Mouse (Mus musculus): Measurements from ENCODE around the gene Tnip1.
"Not testable (repeated sequence)": the region's sequence is repeated elsewhere in the genome, so short reads cannot be mapped to it uniquely, and the experiment has no call there.

Gene Tnip1

DNA sequence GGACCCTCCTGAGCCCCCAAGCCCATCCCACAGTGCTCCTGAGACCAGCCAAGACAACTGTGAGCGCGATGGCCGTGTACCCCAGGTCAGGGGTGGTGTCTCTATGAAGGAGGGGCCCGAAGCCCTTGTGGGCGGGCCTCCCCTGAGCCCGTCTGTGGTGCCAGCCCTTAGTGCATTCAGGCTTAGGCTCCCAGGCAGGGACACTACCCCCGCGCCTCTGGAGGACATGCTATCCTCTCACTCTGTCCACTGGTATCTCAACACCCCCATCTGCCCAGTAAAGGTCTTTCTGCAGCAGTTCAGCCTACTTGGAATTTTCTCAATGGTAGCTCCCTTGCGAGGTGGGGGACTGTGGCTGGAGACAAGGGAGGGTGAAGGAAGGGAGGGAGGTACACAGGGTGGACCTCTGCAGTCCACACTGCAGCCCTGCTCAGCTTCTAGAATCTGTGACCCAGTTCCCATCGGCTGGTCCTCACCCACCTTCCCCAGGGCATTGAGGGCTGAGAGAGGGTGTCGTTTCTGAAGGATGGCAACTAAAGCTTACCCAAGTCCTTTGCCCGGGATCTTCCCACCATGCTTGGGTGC, 52.5 kb downstream of the Tnip1 start:
- DNase-seq (ENCODE audit: inconsistent ontology term): no peak

- no peak for DNase-seq (ENCODE audit: inconsistent ontology term)
Measured at GRCm38 (mm10) chr11:54909273-54909672, 53.4 kb downstream of the Tnip1 start.

- no peak for DNase-seq (ENCODE audit: inconsistent ontology term)
Measured at GRCm38 (mm10) chr11:54907259-54907658, 55.5 kb downstream of the Tnip1 start.

DNA sequence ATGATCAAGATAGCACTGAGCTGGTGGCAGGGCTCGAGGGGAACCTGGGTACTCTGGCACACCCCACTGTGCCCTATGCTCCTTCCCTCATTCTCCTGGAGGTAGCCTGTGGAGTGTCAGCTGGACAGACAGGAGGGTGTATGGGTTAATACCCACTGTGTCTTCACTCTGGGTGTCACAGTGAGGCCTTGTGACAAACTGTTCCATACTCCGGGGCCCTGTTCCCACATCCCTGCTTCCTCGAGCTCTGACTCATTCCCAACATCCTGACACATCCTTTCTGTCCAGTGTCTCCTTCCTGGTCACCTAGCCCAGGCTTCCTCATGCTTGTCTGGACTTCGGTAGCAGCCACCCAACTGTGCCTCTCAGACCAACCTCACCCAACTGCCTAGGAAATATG, 56.3 kb downstream of the Tnip1 start:
- no peak for DNase-seq (ENCODE audit: inconsistent ontology term)

DNA sequence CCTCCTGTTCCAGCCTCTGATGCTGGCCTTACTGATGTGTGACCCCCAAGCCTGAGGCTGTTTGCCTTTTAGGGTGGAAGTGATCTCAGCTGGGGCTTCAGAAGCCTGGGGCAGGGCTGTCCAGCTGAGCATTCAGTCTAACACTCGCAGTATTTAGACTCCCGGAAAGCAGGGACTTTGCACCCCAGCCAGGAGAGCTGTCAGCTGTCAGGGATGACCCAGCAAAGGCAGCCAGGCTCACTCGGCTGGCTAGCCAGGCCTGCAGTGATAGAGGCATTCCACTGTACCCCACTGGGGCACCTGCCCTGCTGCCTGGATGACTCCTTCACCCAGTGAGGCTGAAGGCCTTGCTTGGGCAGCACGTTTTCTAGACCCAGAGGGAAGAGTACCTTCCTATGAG, 56.8 kb downstream of the Tnip1 start:
- DNase-seq (ENCODE audit: inconsistent ontology term): no peak

DNA sequence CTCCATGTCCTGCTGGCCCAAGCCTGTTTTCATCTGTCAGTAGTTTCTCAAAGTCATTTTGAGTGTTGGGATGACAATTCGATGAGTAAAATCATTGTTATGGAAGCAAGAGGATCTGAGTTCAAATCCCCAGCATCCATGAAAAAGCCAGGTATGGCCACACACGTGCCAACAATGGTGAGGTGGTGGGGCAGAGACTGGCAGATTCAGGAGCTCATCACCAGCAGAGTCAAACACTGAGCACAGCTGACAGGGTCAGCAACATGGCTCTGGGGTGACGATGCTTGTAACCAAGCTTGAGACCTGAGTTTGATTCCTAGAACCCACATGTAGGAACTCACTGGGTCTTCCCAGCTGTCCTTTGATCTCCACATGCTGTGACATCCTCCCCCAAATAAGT, 57.6 kb downstream of the Tnip1 start:
- no peak for DNase-seq (ENCODE audit: inconsistent ontology term)

DNA sequence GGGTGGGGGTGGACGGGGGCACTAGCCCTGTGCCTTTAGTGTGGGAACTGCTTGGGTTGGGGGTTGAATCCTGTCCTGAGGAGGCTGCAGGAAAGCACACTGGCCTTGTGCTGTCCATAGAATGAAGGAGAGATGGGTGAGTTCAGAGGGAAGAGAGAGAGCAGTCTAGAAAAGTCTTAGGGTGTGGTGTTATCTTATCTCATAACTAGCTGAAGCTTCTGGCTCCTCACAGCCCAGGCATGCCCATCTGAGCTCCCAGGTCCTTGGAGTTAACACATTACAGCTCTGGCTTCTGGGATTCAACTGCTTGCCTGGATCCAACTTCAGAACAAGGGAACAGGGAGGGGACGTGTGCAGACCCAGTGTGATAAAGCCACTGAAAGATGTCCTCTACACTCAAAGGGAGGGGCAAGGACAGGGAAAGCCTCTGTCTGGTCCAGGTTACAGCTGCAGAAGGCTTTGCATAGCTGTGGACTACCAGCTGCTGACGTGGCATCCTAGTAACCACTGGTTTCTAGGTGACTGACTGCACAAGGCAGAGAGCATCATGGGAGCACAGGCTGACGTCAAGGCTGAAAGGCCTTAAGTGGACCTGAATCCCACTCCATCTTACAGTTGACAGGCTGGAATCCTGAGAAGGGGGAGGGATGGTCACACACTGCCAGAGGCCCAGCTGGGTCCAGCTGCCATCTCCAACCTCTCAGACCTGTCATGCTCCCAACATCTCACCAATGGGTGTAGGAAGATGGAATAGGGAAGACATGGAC, 58.6 kb downstream of the Tnip1 start:
- DNase-seq (ENCODE audit: inconsistent ontology term): no peak

DNA sequence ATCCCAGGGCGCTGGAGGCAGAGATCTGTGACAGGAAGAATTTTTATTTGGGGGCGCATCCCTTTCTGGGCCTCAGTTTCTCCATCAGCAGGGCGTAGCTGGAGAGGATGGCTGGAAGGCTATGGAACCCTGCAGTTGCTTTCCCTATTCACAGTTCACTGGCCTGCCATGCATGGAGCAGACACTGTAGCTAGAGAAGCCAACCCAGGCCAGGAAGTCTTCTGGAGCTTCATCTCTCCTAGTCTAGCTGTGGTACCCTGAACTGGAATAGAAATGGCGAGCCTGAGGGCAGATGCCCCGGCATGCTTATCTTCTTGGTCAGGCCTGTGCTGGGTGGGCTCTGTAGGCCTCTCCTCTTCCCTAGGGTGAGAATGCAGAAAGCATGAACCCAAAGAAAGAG, 59.4 kb downstream of the Tnip1 start:
- DNase-seq (ENCODE audit: inconsistent ontology term): no peak

DNA sequence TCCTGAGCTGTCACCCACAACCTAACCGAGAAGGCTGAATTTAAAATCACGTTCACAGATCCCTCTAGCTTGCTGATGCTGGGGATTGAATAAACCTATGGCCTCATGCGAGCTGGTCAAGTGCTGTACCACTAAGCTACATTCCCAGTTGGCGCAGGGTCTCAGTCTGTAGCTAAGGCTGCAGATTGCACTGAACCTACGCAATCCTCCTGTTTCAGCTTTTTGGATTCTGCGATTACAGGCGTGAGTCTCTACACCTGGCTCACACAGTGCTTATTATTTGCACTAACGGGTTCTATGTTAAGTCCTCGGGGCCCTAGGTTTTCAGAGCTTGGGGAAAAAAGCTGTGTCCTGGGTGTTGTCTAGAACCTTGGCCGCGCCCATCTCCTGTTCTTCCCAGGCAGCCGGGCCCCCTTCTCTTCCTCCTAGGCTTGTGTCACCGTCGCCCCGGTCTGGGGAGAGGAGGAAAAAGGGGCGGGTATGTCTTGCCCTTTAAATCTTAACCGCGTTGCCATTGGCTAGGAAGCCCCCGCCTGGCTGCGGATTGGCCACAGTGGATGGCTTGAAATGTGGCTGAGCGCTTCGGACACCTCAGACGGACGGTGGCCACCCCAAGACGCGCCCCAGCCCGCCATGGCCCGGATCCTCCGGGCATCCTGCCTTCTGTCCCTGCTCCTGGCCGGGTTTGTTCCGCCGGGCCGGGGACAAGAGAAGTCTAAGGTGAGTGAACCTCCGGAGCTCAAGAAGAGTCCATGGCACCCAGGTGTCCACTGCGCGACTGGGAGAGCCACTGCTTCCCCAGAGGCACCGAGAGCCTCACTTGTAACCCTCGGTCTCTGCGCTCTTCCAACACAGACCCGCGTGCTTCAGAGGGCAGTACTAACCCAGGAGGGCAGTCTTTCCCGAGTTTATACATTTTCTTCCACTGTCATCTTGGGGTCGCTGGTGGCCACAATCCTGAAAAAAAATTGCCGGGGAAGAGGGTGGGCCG, 60.1 kb downstream of the Tnip1 start, which contains the start of gene Gpx3:
Gene Gpx3 (plus strand): TSS at position 121 of the 991 bp plus-strand sequence.
- DNase-seq (ENCODE audit: inconsistent ontology term): peak; percentile 77

GRCm38 (mm10) chr11:54899657-54900056, 63.1 kb downstream of the Tnip1 start:
- no peak for DNase-seq (ENCODE audit: inconsistent ontology term)

DNA sequence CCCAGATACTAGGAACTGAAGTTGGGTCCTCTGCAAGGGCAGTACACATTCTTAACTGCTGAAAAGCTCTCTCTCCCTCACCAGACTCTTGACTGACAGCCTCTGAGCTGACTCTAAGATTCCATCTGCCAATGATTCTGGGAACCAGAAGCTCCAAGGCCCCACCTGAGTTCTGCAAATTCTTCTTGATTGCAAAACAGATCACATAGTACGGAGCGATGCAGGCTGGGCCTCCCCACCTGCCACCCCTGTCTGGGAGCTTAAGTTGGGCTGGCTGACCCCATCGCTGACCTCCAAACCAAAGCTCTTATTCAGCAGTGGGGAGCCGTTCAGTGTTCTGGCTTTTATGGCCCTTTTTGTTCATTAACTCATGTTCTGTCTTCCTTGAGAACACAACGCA, 65.2 kb downstream of the Tnip1 start:
- DNase-seq (ENCODE audit: inconsistent ontology term): no peak

GRCm38 (mm10) chr11:54896646-54897045, 66.1 kb downstream of the Tnip1 start:
- DNase-seq (ENCODE audit: inconsistent ontology term): not testable (repeated sequence)

GRCm38 (mm10) chr11:54894589-54894988, 68.1 kb downstream of the Tnip1 start:
- DNase-seq (ENCODE audit: inconsistent ontology term): no peak

DNA sequence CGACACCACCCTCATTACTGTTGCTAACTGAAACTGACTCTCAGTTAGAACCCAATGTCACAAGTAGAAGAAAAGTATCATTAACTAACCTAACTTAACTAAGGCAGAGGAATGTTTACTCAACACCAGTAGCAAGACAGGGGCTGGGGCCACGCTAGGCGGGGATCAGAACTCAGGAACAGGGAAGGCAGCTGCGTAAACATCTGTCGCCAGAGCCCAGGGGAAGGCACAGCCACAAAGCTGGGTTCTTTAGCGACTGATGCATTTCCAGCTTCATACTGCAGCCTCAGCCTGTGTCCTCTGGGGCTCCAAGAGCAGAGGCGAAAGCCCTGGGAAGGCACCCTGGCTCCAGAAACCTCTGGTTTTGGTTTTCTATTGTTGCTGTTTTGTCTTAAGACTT, 70.6 kb downstream of the Tnip1 start:
- DNase-seq (ENCODE audit: inconsistent ontology term): no peak

DNA sequence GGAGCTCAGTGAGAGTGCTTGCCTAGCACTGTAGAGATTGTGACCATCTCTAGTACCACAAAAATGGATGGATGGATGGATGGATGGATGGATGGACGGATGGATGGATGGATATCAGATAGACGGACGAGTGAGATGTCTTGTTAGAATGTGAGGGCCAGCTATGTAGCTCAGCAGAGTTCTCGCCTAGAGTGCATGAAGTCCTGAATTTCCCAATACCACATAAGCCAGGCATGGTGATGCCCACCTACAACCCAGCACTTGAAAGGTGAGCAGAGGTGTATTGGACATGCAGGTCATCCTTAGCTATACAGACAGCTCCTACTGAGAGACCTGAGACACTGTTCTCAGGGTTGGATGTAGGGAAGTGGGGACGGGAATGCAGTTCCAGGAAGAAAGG, 71.4 kb downstream of the Tnip1 start:
- DNase-seq (ENCODE audit: inconsistent ontology term): no peak

DNA sequence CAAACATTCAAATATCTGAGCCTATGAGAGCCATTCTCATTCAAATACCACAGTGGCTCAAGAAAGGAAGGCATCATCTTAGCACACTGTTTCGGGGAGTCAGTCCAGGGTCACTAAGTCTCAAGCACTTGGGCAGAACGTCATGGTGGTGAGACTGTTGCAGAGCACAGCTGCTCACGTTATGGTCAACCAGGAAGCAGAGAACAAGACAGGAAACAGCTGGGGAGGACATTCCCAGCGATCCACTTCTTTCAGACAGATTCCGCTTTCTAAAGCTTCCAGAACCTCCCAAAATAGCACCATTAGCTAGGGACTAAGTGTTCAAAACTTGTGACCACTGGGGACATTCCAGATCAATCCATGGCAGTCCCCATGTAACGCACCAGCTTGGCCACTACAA, 74.8 kb downstream of the Tnip1 start:
- DNase-seq (ENCODE audit: inconsistent ontology term): no peak

- DNase-seq (ENCODE audit: inconsistent ontology term): no peak
Measured at GRCm38 (mm10) chr11:54885406-54885805, 77.3 kb downstream of the Tnip1 start.

DNA sequence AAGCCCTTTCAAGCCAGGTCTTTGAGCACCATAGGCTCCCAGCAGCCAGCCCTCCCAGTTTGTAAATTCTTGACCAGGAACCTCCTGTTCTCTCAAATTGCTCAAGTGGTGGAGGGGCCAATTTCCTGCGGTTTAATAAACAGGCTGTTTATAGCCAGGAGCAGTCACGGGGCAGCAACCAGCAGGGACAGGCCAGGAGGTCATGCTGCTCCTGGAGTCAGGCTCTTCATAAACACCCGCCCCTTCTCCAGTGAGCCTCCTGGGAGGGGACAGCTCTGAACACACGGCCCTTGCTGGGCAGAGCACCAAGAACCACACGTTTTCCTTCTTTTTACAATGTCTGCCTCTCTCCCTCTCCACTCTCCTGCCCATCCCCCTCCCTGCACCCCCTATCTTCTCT, 77.8 kb downstream of the Tnip1 start:
- no peak for DNase-seq (ENCODE audit: inconsistent ontology term)

GRCm38 (mm10) chr11:54884197-54884828, 78.4 kb downstream of the Tnip1 start:
- no peak for DNase-seq (ENCODE audit: inconsistent ontology term)

DNA sequence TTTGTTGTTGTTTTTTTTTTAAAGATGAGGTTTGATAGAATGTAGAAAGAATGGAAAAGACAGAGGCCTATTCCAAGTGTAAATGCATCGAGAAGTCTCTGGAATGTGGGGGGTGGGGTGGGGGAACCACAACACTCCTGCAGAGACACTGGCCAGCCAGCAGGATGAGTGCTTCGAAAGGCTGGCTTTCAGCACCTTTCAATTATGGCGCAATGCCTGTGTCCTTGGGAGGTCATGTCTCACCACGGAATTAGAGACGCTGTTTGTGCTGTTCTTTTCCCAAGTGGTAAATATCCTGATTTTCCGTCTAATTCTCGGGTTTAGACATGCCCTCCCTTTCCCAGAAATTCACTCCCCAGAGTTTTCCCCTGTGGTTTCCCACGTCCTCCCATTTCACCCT, 80.0 kb downstream of the Tnip1 start:
- peak; percentile 91 for DNase-seq (ENCODE audit: inconsistent ontology term)

GRCm38 (mm10) chr11:54881051-54881474, 81.7 kb downstream of the Tnip1 start:
- peak; percentile 74 for DNase-seq (ENCODE audit: inconsistent ontology term)

GRCm38 (mm10) chr11:54879922-54880321, 82.8 kb downstream of the Tnip1 start:
- no peak for DNase-seq (ENCODE audit: inconsistent ontology term)

Measured in Muller cell, postnatal 12 days (primary cell).